Mouse (Mus musculus): ENCODE measurements around the gene Bcl11a. TPM values are rescaled to one million over a fixed set of nuclear protein-coding genes. Genes with fewer than 3 reads are reported as not detected.

Bcl11a gene
- polyA plus RNA-seq, 1 experiment from 2014 or later: 25.1 TPM

DNA sequence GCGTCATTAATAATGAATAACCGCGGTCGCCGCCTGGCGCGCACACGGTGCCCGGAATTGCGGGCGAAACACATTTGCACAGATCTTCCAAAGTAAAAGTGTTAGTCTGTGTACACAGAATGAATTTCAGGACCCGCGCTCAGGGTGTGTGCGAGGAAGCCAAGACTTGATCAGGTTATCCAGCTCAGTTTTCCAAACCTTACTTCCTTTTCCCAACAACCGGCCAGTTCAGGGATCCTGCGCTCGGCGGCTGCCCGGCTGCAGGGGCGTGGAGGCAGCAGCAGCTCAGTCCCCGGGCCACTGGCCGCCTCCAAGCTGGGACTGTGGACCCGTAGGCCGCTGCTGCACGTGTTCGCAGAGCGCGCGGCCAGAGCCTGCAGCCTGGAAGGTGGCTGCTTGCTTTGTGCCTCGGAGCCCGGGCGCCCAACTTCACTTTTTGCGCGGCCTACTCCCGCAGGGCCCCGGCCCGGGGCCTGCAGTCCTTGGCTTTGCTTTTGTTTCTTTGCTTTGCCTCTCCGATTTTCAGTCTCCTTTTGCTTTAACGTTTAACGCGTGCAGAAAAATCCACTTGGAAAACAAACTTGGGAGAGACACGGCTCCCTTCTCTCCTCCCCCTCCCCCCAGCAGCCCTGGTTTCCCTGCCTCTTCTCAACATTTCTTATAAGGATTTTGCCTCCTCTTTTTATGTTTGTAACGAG lies 4.0 kb downstream of the Bcl11a start:
- no peak; the same call in 1 of the 2 replicates for ATAC-seq (ENCODE audit: insufficient read depth, low FRiP score, low read depth)
- Histone ChIP-seq H3K9ac (peak overlapping the region; percentile 62), H3K4me3 (replicated peaks) (peak overlapping the region; percentile 68), H3K4me2 (peak overlapping the region; percentile 98), H3K27ac (peak overlapping the region; percentile 96), H3K27me3 (replicated peaks) (no peaks in the 10 kb centered on the region), H3K36me3 (no peaks in the 10 kb centered on the region), H3K9me3 (no peaks in the 10 kb centered on the region), H3K4me1 (peaks cover 22% of the 10 kb centered on the region)
- 1% methylated on average over 43 of the region's 43 CpGs for WGBS

- Histone ChIP-seq H3K4me3 (replicated peaks) (peak overlapping the region; percentile 68), H3K9ac (peak overlapping the region; percentile 62), H3K27ac (peak overlapping the region; percentile 96), H3K36me3 (no peaks in the 10 kb centered on the region), H3K9me3 (no peaks in the 10 kb centered on the region), H3K27me3 (replicated peaks) (no peaks in the 10 kb centered on the region), H3K4me1 (peaks cover 23% of the 10 kb centered on the region), H3K4me2 (peak overlapping the region; percentile 98)
- ATAC-seq (ENCODE audit: insufficient read depth, low FRiP score, low read depth): no peak
- WGBS: 21% methylated on average over 11 of the region's 11 CpGs
Measured at GRCm38 (mm10) chr11:24082385-24083075, 4.7 kb downstream of the Bcl11a start.

DNA sequence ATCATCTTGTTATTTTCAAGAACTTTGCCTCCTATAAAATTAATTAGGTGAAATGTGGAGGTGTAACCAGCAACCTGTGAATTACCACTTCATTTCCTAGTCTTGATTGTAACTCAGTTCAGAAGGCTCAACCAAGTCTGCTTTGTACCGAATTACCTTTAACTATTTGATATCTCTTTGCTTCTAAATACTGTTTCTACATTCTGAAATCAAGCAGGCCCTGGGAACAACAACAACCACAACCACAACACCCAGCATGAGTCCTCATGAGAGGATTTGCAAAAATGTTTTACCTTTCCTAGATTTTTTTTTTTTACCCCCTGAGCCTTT lies 5.2 kb downstream of the Bcl11a start:
- no peaks in the 10 kb centered on the region for H3K27me3 ChIP-seq (replicated peaks)
- no peak for ATAC-seq (ENCODE audit: insufficient read depth, low FRiP score, low read depth)
- no peak overlapping the region for H3K9ac ChIP-seq
- 38% methylated on average over 1 of the region's 1 CpGs for WGBS
- 0 out of 2 replicates have a peak overlapping the region, but pooled peaks have one; percentile 5 for H3K4me2 ChIP-seq
- no peaks in the 10 kb centered on the region for H3K36me3 ChIP-seq
- peaks cover 23% of the 10 kb centered on the region for H3K4me1 ChIP-seq
- H3K4me3 ChIP-seq (replicated peaks): no peak overlapping the region
- H3K9me3 ChIP-seq: no peaks in the 10 kb centered on the region
- no peak overlapping the region for H3K27ac ChIP-seq

DNA sequence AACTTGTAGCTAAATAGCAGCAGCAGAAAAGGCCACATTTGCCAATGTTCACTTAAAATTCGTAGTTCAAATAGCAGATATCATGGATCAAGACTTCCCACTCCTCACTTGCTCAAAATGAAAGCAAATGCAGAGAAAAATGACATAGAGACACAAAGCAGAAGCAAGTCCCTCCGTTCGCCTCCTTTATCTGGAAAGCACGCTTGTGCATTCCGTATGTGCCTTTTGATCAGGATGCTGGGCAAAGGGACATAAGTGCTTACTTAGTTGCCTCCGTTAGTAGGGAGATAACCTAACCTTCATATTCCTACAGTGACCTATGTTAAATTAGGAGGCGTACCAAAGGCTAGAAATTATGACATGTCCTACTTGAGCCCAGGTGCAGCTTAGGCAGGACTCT lies 5.6 kb downstream of the Bcl11a start:
- Histone ChIP-seq H3K9me3 (no peaks in the 10 kb centered on the region), H3K4me3 (replicated peaks) (no peak overlapping the region), H3K4me1 (peaks cover 23% of the 10 kb centered on the region), H3K4me2 (0 out of 2 replicates have a peak overlapping the region, but pooled peaks have one; percentile 5), H3K36me3 (no peaks in the 10 kb centered on the region), H3K27ac (no peak overlapping the region), H3K9ac (no peak overlapping the region), H3K27me3 (replicated peaks) (no peaks in the 10 kb centered on the region)
- 53% methylated on average over 7 of the region's 7 CpGs for WGBS
- ATAC-seq (ENCODE audit: insufficient read depth, low FRiP score, low read depth): no peak

- H3K27me3 ChIP-seq (replicated peaks): no peaks in the 10 kb centered on the region
- no peak for ATAC-seq (ENCODE audit: insufficient read depth, low FRiP score, low read depth)
- WGBS: 56% methylated on average over 3 of the region's 3 CpGs
- H3K4me2 ChIP-seq: no peak overlapping the region
- peaks cover 23% of the 10 kb centered on the region for H3K4me1 ChIP-seq
- no peaks in the 10 kb centered on the region for H3K36me3 ChIP-seq
- H3K27ac ChIP-seq: no peak overlapping the region
- no peaks in the 10 kb centered on the region for H3K9me3 ChIP-seq
- no peak overlapping the region for H3K4me3 ChIP-seq (replicated peaks)
- no peak overlapping the region for H3K9ac ChIP-seq
Measured at GRCm38 (mm10) chr11:24084077-24084476, 6.2 kb downstream of the Bcl11a start.

DNA sequence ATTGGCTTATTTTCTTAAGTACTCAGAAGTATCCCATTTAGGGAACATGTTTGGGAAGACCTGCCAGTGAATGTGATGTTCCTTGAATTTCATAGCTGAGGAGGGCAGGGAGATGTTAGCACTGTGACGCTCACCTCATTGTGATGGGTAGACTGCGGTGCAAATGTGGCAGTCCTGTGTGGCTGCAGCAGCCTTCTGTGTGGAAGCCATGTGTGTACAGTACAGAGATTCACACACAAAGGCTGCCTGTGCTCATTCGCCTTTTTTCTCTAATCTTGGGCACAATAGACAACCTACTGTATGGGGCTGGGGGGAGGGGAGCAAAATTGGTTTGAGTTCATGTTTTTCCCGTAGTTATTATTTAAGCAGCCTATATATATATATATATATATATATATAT lies 6.7 kb downstream of the Bcl11a start:
- ATAC-seq (ENCODE audit: insufficient read depth, low FRiP score, low read depth): no peak
- Histone ChIP-seq H3K4me2 (no peak overlapping the region), H3K4me1 (peaks cover 23% of the 10 kb centered on the region), H3K9me3 (no peaks in the 10 kb centered on the region), H3K9ac (no peak overlapping the region), H3K36me3 (no peaks in the 10 kb centered on the region), H3K4me3 (replicated peaks) (no peak overlapping the region), H3K27ac (no peak overlapping the region), H3K27me3 (replicated peaks) (no peaks in the 10 kb centered on the region)
- WGBS: 63% methylated on average over 4 of the region's 4 CpGs

DNA sequence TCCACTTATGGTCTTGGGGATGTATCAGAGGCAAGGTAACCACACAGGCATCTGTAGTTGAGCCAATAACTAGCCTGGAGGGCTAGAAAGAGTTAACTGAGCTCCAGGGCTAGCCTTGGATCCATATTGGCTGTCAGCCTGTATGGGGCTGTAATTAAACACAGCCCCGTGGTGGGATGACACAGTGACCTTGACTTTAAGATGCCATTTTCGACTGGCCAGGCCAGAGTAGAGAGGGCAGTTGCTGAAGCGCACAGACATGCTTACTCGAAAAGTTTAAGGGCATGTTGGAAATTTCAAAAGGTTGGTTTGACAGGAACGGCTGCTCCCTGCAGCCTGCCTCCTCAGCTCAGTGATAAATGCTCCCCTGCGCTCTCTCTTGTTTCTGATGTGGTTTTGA lies 8.1 kb downstream of the Bcl11a start:
- H3K4me3 ChIP-seq (replicated peaks): no peak overlapping the region
- H3K9ac ChIP-seq: no peak overlapping the region
- H3K27me3 ChIP-seq (replicated peaks): no peaks in the 10 kb centered on the region
- H3K36me3 ChIP-seq: no peaks in the 10 kb centered on the region
- H3K4me2 ChIP-seq: no peak overlapping the region
- no peaks in the 10 kb centered on the region for H3K9me3 ChIP-seq
- H3K4me1 ChIP-seq: peaks cover 16% of the 10 kb centered on the region
- 37% methylated on average over 6 of the region's 6 CpGs for WGBS
- peak overlapping the region; percentile 55; the same call in 1 of the 2 replicates for H3K27ac ChIP-seq
- ATAC-seq (ENCODE audit: insufficient read depth, low FRiP score, low read depth): no peak

- Histone ChIP-seq H3K36me3 (no peaks in the 10 kb centered on the region), H3K4me1 (peaks cover 22% of the 10 kb centered on the region), H3K9ac (no peak overlapping the region), H3K4me3 (replicated peaks) (no peak overlapping the region), H3K27me3 (replicated peaks) (no peaks in the 10 kb centered on the region), H3K9me3 (no peaks in the 10 kb centered on the region), H3K4me2 (no peak overlapping the region), H3K27ac (peak overlapping the region; percentile 57)
- WGBS: 35% methylated on average over 4 of the region's 4 CpGs
- ATAC-seq (ENCODE audit: insufficient read depth, low FRiP score, low read depth): peak; percentile 52; the same call in 1 of the 2 replicates
Measured at GRCm38 (mm10) chr11:24087069-24087468, 9.2 kb downstream of the Bcl11a start.

GRCm38 (mm10) chr11:24090443-24090842 lies 12.6 kb downstream of the Bcl11a start:
- Histone ChIP-seq H3K9ac (no peak overlapping the region), H3K9me3 (no peaks in the 10 kb centered on the region), H3K4me1 (peaks cover 26% of the 10 kb centered on the region), H3K27me3 (replicated peaks) (no peaks in the 10 kb centered on the region), H3K4me2 (no peak overlapping the region), H3K36me3 (no peaks in the 10 kb centered on the region), H3K4me3 (replicated peaks) (no peak overlapping the region), H3K27ac (no peak overlapping the region)
- ATAC-seq (ENCODE audit: insufficient read depth, low FRiP score, low read depth): no peak
- WGBS: 66% methylated on average over 4 of the region's 4 CpGs

DNA sequence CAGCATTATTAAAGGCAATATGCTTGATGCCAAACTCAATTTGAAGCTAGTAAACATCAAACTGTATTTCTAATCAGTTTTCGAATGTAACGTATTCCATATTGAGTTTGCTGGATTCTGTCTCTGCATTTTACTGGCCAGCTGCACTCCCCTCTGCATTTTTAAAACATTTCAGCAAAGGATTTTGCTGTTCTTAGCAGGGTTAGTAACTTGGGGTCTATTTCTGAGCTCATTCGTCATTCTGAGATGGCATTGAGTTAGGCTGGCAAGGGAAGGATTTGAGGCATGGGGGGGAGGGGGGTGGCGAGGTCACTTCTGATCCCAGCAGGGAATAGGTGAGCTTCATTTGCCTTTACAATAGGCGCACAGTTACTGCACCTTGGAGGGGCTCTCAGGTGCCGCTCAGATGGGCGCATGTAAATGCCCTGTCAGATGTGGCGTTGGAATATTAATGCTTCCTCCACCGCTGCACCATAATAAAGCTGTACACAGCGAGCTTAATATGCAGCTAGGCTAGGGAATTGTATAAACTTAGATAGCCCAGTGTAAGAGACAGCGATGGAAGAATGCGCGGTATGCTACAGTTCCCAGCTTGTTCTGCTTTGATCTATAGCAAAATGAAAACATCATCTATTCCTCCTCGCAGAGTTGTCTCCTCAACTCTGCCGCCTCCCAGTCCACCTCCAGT lies 13.7 kb downstream of the Bcl11a start:
- WGBS: 33% methylated on average over 15 of the region's 15 CpGs
- peak overlapping the region; percentile 33 for H3K4me2 ChIP-seq
- no peak overlapping the region for H3K9ac ChIP-seq
- no peak overlapping the region for H3K4me3 ChIP-seq (replicated peaks)
- no peaks in the 10 kb centered on the region for H3K9me3 ChIP-seq
- H3K36me3 ChIP-seq: no peaks in the 10 kb centered on the region
- H3K4me1 ChIP-seq: peaks cover 26% of the 10 kb centered on the region
- peak overlapping the region; percentile 35; the same call in 1 of the 2 replicates for H3K27ac ChIP-seq
- no peaks in the 10 kb centered on the region for H3K27me3 ChIP-seq (replicated peaks)
- no peak for ATAC-seq (ENCODE audit: insufficient read depth, low FRiP score, low read depth)

GRCm38 (mm10) chr11:24092618-24093017 lies 14.8 kb downstream of the Bcl11a start:
- peak overlapping the region; percentile 1; the same call in 1 of the 2 replicates for H3K27ac ChIP-seq
- H3K9me3 ChIP-seq: no peaks in the 10 kb centered on the region
- peaks cover 29% of the 10 kb centered on the region for H3K4me1 ChIP-seq
- H3K27me3 ChIP-seq (replicated peaks): no peaks in the 10 kb centered on the region
- H3K4me3 ChIP-seq (replicated peaks): no peak overlapping the region
- ATAC-seq (ENCODE audit: insufficient read depth, low FRiP score, low read depth): peak; percentile 61; the same call in 1 of the 2 replicates
- 59% methylated on average over 3 of the region's 3 CpGs for WGBS
- H3K9ac ChIP-seq: no peak overlapping the region
- no peak overlapping the region for H3K4me2 ChIP-seq
- no peaks in the 10 kb centered on the region for H3K36me3 ChIP-seq

GRCm38 (mm10) chr11:24094086-24094487 lies 16.2 kb downstream of the Bcl11a start:
- Histone ChIP-seq H3K9ac (no peak overlapping the region), H3K36me3 (no peaks in the 10 kb centered on the region), H3K4me2 (no peak overlapping the region), H3K4me3 (replicated peaks) (no peak overlapping the region), H3K9me3 (no peaks in the 10 kb centered on the region), H3K4me1 (peaks cover 35% of the 10 kb centered on the region), H3K27me3 (replicated peaks) (no peaks in the 10 kb centered on the region), H3K27ac (no peak overlapping the region)
- WGBS: 50% methylated on average over 5 of the region's 5 CpGs
- ATAC-seq (ENCODE audit: insufficient read depth, low FRiP score, low read depth): no peak; the same call in 1 of the 2 replicates
